Mouse (Mus musculus): ENCODE results near the gene Rapgef2. TPM values are rescaled to one million over a fixed set of nuclear protein-coding genes. Genes with fewer than 3 reads are reported as not detected.

Gene Rapgef2
- polyA plus RNA-seq, 1 experiment from 2014 or later, result 2.4 TPM

GRCm38 (mm10) chr3:79127797-79128196 is 158.5 kb downstream of the Rapgef2 start:
- no peak overlapping the region for H3K4me3 ChIP-seq (ENCODE audit: low read depth, low read length)
- no peaks in the 10 kb centered on the region for H3K36me3 ChIP-seq (ENCODE audit: control insufficient read depth, insufficient read depth, low read length)
- no peak overlapping the region for H3K9ac ChIP-seq (ENCODE audit: low read length)
- ATAC-seq (ENCODE audit: low FRiP score, low TSS enrichment) (no peak), DNase-seq (ENCODE audit: low spot score) (no peak)
- no peaks in the 10 kb centered on the region for H3K9me3 ChIP-seq (ENCODE audit: control insufficient read depth, low read length)
- H3K4me2 ChIP-seq (replicated peaks; ENCODE audit: low read depth), result no peak overlapping the region
- WGBS, result 79% methylated on average over 2 of the region's 2 CpGs
- no peaks in the 10 kb centered on the region for H3K4me1 ChIP-seq (replicated peaks; ENCODE audit: control insufficient read depth, insufficient read depth)
- TF ChIP-seq EP300 (optimal IDR thresholded peaks at IDR 0.05) (no peak), CTCF (IDR thresholded peaks at IDR 0.05; ENCODE audit: low read depth) (no peak)
- no peaks in the 10 kb centered on the region for H3K27me3 ChIP-seq (ENCODE audit: control insufficient read depth, insufficient read depth, low read length)
- H3K27ac ChIP-seq (replicated peaks), result no peak overlapping the region

GRCm38 (mm10) chr3:79126857-79127256 is 159.5 kb downstream of the Rapgef2 start:
- WGBS, result 86% methylated on average over 6 of the region's 6 CpGs

GRCm38 (mm10) chr3:79121391-79121790 is 164.9 kb downstream of the Rapgef2 start:
- no peak for DNase-seq (ENCODE audit: low spot score)
- H3K4me1 ChIP-seq (replicated peaks; ENCODE audit: control insufficient read depth, insufficient read depth), result no peaks in the 10 kb centered on the region
- H3K36me3 ChIP-seq (ENCODE audit: control insufficient read depth, insufficient read depth, low read length), result no peaks in the 10 kb centered on the region
- no peak for ATAC-seq (ENCODE audit: low FRiP score, low TSS enrichment)
- H3K9ac ChIP-seq (ENCODE audit: low read length), result no peak overlapping the region
- H3K4me2 ChIP-seq (replicated peaks; ENCODE audit: low read depth), result no peak overlapping the region
- no peaks in the 10 kb centered on the region for H3K9me3 ChIP-seq (ENCODE audit: control insufficient read depth, low read length)
- no peaks in the 10 kb centered on the region for H3K27me3 ChIP-seq (ENCODE audit: control insufficient read depth, insufficient read depth, low read length)
- TF ChIP-seq EP300 (optimal IDR thresholded peaks at IDR 0.05) (no peak), CTCF (IDR thresholded peaks at IDR 0.05; ENCODE audit: low read depth) (no peak)
- no peak overlapping the region for H3K27ac ChIP-seq (replicated peaks)
- WGBS, result 85% methylated on average over 7 of the region's 7 CpGs
- H3K4me3 ChIP-seq (ENCODE audit: low read depth, low read length), result no peak overlapping the region

More at GRCm38 (mm10) chr3:79126857-79127256, 159.5 kb downstream of the Rapgef2 start:
- Histone ChIP-seq H3K4me2 (replicated peaks; ENCODE audit: low read depth) (no peak overlapping the region), H3K9me3 (ENCODE audit: control insufficient read depth, low read length) (no peaks in the 10 kb centered on the region), H3K27me3 (ENCODE audit: control insufficient read depth, insufficient read depth, low read length) (no peaks in the 10 kb centered on the region), H3K9ac (ENCODE audit: low read length) (no peak overlapping the region), H3K4me1 (replicated peaks; ENCODE audit: control insufficient read depth, insufficient read depth) (no peaks in the 10 kb centered on the region), H3K4me3 (ENCODE audit: low read depth, low read length) (no peak overlapping the region), H3K36me3 (ENCODE audit: control insufficient read depth, insufficient read depth, low read length) (no peaks in the 10 kb centered on the region), H3K27ac (replicated peaks) (no peak overlapping the region)
- no peak for ATAC-seq (ENCODE audit: low FRiP score, low TSS enrichment)
- TF ChIP-seq EP300 (optimal IDR thresholded peaks at IDR 0.05), result no peak
- TF ChIP-seq CTCF (IDR thresholded peaks at IDR 0.05; ENCODE audit: low read depth), result no peak
- no peak for DNase-seq (ENCODE audit: low spot score)

GRCm38 (mm10) chr3:79119983-79120382 is 166.3 kb downstream of the Rapgef2 start:
- no peaks in the 10 kb centered on the region for H3K4me1 ChIP-seq (replicated peaks; ENCODE audit: control insufficient read depth, insufficient read depth)
- H3K9me3 ChIP-seq (ENCODE audit: control insufficient read depth, low read length), result no peaks in the 10 kb centered on the region
- H3K9ac ChIP-seq (ENCODE audit: low read length), result no peak overlapping the region
- H3K27ac ChIP-seq (replicated peaks), result no peak overlapping the region
- DNase-seq (ENCODE audit: low spot score) (no peak), ATAC-seq (ENCODE audit: low FRiP score, low TSS enrichment) (no peak)
- no peak overlapping the region for H3K4me2 ChIP-seq (replicated peaks; ENCODE audit: low read depth)
- H3K4me3 ChIP-seq (ENCODE audit: low read depth, low read length), result no peak overlapping the region
- TF ChIP-seq CTCF (IDR thresholded peaks at IDR 0.05; ENCODE audit: low read depth) (no peak), EP300 (optimal IDR thresholded peaks at IDR 0.05) (no peak)
- H3K36me3 ChIP-seq (ENCODE audit: control insufficient read depth, insufficient read depth, low read length), result no peaks in the 10 kb centered on the region
- WGBS, result 88% methylated on average over 12 of the region's 12 CpGs
- no peaks in the 10 kb centered on the region for H3K27me3 ChIP-seq (ENCODE audit: control insufficient read depth, insufficient read depth, low read length)

- peak; percentile 22 for DNase-seq (ENCODE audit: low spot score)
- ATAC-seq (ENCODE audit: low FRiP score, low TSS enrichment), result no peak
- Histone ChIP-seq H3K4me2 (replicated peaks; ENCODE audit: low read depth) (no peak overlapping the region), H3K9ac (ENCODE audit: low read length) (no peak overlapping the region), H3K4me3 (ENCODE audit: low read depth, low read length) (no peak overlapping the region), H3K27ac (replicated peaks) (no peak overlapping the region), H3K27me3 (ENCODE audit: control insufficient read depth, insufficient read depth, low read length) (no peaks in the 10 kb centered on the region), H3K9me3 (ENCODE audit: control insufficient read depth, low read length) (no peaks in the 10 kb centered on the region), H3K4me1 (replicated peaks; ENCODE audit: control insufficient read depth, insufficient read depth) (no peaks in the 10 kb centered on the region), H3K36me3 (ENCODE audit: control insufficient read depth, insufficient read depth, low read length) (no peaks in the 10 kb centered on the region)
- WGBS, result 95% methylated on average over 6 of the region's 6 CpGs
- TF ChIP-seq CTCF (IDR thresholded peaks at IDR 0.05; ENCODE audit: low read depth) (peak; percentile 64), EP300 (optimal IDR thresholded peaks at IDR 0.05) (no peak)
Measured at GRCm38 (mm10) chr3:79110153-79110552, 176.2 kb downstream of the Rapgef2 start.

GRCm38 (mm10) chr3:79108246-79108645 is 178.1 kb downstream of the Rapgef2 start:
- no peaks in the 10 kb centered on the region for H3K36me3 ChIP-seq (ENCODE audit: control insufficient read depth, insufficient read depth, low read length)
- no peak overlapping the region for H3K4me2 ChIP-seq (replicated peaks; ENCODE audit: low read depth)
- TF ChIP-seq EP300 (optimal IDR thresholded peaks at IDR 0.05) (no peak), CTCF (IDR thresholded peaks at IDR 0.05; ENCODE audit: low read depth) (no peak)
- WGBS, result 74% methylated on average over 6 of the region's 6 CpGs
- H3K9me3 ChIP-seq (ENCODE audit: control insufficient read depth, low read length), result no peaks in the 10 kb centered on the region
- no peak overlapping the region for H3K27ac ChIP-seq (replicated peaks)
- no peaks in the 10 kb centered on the region for H3K27me3 ChIP-seq (ENCODE audit: control insufficient read depth, insufficient read depth, low read length)
- no peaks in the 10 kb centered on the region for H3K4me1 ChIP-seq (replicated peaks; ENCODE audit: control insufficient read depth, insufficient read depth)
- H3K4me3 ChIP-seq (ENCODE audit: low read depth, low read length), result no peak overlapping the region
- DNase-seq (ENCODE audit: low spot score) (no peak), ATAC-seq (ENCODE audit: low FRiP score, low TSS enrichment) (no peak)
- H3K9ac ChIP-seq (ENCODE audit: low read length), result no peak overlapping the region

All from stomach, postnatal 0 days (tissue).